Mouse (Mus musculus) neural tube, embryonic 15.5 days (tissue): ENCODE results near the gene Vat1l. TPM values are rescaled to one million over a fixed set of nuclear protein-coding genes. Genes with fewer than 3 reads are reported as not detected.

ENCODE experiments used
- ATAC-seq: fragments of 200-750 bp; cut with Nextera tagmentation; 2 replicates; pipeline ENCODE4 v1.8.0; 2017; ENCODE audit warnings: mild to moderate bottlenecking, moderate TSS enrichment, moderate library complexity; ENCODE audit not compliant: low FRiP score
- H3K27ac ChIP-seq: fragments of 300-500 bp; sonication (generic); replicated peaks from 2 replicates; pipeline ENCODE4 v1.5.1; 2015; ENCODE audit warnings: mild to moderate bottlenecking, inconsistent platforms
- H3K27me3 ChIP-seq: fragments of 300-500 bp; sonication (generic); replicated peaks from 2 replicates; pipeline ENCODE4 v1.6.1; 2015; ENCODE audit warnings: inconsistent platforms
- H3K36me3 ChIP-seq: fragments of 300-500 bp; sonication (generic); 2 replicates; pipeline ENCODE4 v1.6.1; 2015; ENCODE audit warnings: inconsistent platforms
- H3K4me1 ChIP-seq: fragments of 300-500 bp; sonication (generic); 2 replicates; pipeline ENCODE4 v1.6.1; 2015; ENCODE audit warnings: inconsistent platforms
- H3K4me2 ChIP-seq: fragments of 300-500 bp; sonication (generic); 2 replicates; pipeline ENCODE4 v1.6.1; 2015; ENCODE audit warnings: inconsistent platforms, mild to moderate bottlenecking, moderate library complexity
- H3K4me3 ChIP-seq: fragments of 300-500 bp; sonication (generic); replicated peaks from 2 replicates; pipeline ENCODE4 v1.5.1; 2015; ENCODE audit warnings: mild to moderate bottlenecking, inconsistent platforms
- H3K9ac ChIP-seq: fragments of 300-500 bp; sonication (generic); replicated peaks from 2 replicates; pipeline ENCODE4 v1.6.1; 2015; ENCODE audit warnings: mild to moderate bottlenecking, inconsistent platforms
- H3K9me3 ChIP-seq: fragments of 300-500 bp; sonication (generic); replicated peaks from 2 replicates; pipeline ENCODE4 v1.6.1; 2016; ENCODE audit warnings: inconsistent platforms
- WGBS: fragments of 180-500 bp; shearing (Covaris S2); methylation state at CpG from one replicate; pipeline ENCODE4 v1.1.7; 2015; ENCODE audit warnings: mixed read lengths; 5-methylcytosine and 5-hydroxymethylcytosine counted together
- polyA plus RNA-seq: library from polyadenylated mRNA; unstranded; fragments of >200 nt; fragmentation: Nextera tagmentation; extraction: Ambion mirVana; gene quantifications from 2 replicates; pipeline ENCODE4 v1.2.1, GENCODE M21; 2015

Vat1l gene
- polyA plus RNA-seq, 1 experiment from 2014 or later: 56.7 TPM

DNA sequence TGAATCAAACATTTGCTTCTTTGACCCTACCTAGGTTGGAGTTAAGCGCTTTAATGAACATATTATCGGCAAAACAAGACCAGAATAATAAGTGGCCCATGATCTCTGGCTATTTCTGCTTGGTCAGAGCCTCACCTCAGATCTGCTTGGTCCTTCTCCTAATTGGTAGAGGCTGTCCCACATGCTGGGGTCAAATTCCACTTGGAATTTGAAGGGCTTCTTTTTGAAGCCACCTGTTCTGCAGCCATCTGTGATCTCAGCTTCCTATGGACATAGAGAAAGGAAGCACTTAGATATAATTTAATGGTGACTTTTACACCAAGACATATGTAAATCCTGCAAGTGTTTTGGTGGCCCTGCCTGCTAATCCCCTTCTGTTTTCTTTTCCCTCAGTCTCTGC lies 16.6 kb downstream of the Vat1l start:
- Histone ChIP-seq H3K4me1 (no peaks in the 10 kb centered on the region), H3K36me3 (0 out of 2 replicates have a peak, but pooled peaks cover 5% of the 10 kb centered on the region), H3K9me3 (no peaks in the 10 kb centered on the region), H3K27me3 (no peaks in the 10 kb centered on the region), H3K27ac (no peak overlapping the region), H3K4me2 (no peak overlapping the region), H3K4me3 (no peak overlapping the region), H3K9ac (no peak overlapping the region)
- ATAC-seq: no peak
- 89% methylated on average over 2 of the region's 2 CpGs for WGBS

DNA sequence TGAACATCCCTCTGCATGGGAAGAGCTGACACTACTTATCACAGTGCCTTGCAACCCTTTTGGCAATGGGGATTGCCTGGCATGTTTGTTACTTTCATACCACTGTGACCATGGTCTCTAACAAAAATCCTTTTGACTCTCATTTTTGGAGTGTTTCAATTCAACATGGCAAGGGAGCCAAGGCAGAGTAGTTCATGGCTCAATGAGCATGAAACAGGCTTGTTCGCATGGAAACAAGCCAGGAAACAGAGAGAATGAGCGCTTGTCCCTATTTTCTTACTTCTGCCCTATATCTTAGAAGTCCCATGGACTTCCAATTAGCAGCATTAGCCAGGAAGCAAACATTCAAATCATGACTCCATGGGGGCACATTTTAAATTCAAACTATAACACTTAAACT lies 18.6 kb downstream of the Vat1l start:
- no peak for ATAC-seq

GRCm38 (mm10) chr8:114251321-114252065 lies 46.1 kb downstream of the Vat1l start:
- Histone ChIP-seq H3K4me2 (no peak overlapping the region), H3K9ac (no peak overlapping the region), H3K4me3 (no peak overlapping the region), H3K4me1 (no peaks in the 10 kb centered on the region), H3K36me3 (no peaks in the 10 kb centered on the region), H3K9me3 (no peaks in the 10 kb centered on the region), H3K27me3 (no peaks in the 10 kb centered on the region), H3K27ac (no peak overlapping the region)
- no peak for ATAC-seq
- WGBS: 91% methylated on average over 3 of the region's 3 CpGs

More for the DNA sequence above, 18.6 kb downstream of the Vat1l start:
- H3K4me3 ChIP-seq: no peak overlapping the region
- 77% methylated on average over 2 of the region's 2 CpGs for WGBS
- no peak overlapping the region for H3K4me2 ChIP-seq
- no peak overlapping the region for H3K9ac ChIP-seq
- H3K4me1 ChIP-seq: peaks cover under 1% of the 10 kb centered on the region; the same call in 1 of the 2 replicates
- no peaks in the 10 kb centered on the region for H3K9me3 ChIP-seq
- no peaks in the 10 kb centered on the region for H3K27me3 ChIP-seq
- no peak overlapping the region for H3K27ac ChIP-seq
- 0 out of 2 replicates have a peak, but pooled peaks cover 5% of the 10 kb centered on the region for H3K36me3 ChIP-seq

- peaks cover 17% of the 10 kb centered on the region for H3K4me1 ChIP-seq
- H3K9ac ChIP-seq: no peak overlapping the region
- 0 out of 2 replicates have a peak overlapping the region, but pooled peaks have one; percentile 37 for H3K27ac ChIP-seq
- H3K4me3 ChIP-seq: no peak overlapping the region
- 55% methylated on average over 4 of the region's 4 CpGs for WGBS
- no peaks in the 10 kb centered on the region for H3K27me3 ChIP-seq
- H3K36me3 ChIP-seq: no peaks in the 10 kb centered on the region
- 0 out of 2 replicates have a peak, but pooled peaks have one; percentile 31 for ATAC-seq
- no peak overlapping the region for H3K4me2 ChIP-seq
- no peaks in the 10 kb centered on the region for H3K9me3 ChIP-seq
Observed at GRCm38 (mm10) chr8:114258685-114259084, 53.3 kb downstream of the Vat1l start.

- Histone ChIP-seq H3K9me3 (no peaks in the 10 kb centered on the region), H3K4me2 (no peak overlapping the region), H3K27me3 (no peaks in the 10 kb centered on the region), H3K4me1 (peaks cover 17% of the 10 kb centered on the region), H3K36me3 (no peaks in the 10 kb centered on the region), H3K27ac (0 out of 2 replicates have a peak overlapping the region, but pooled peaks have one; percentile 23), H3K4me3 (no peak overlapping the region), H3K9ac (no peak overlapping the region)
- 56% methylated on average over 5 of the region's 5 CpGs for WGBS
- ATAC-seq: no peak
Observed at GRCm38 (mm10) chr8:114259713-114260355, 54.4 kb downstream of the Vat1l start.

DNA sequence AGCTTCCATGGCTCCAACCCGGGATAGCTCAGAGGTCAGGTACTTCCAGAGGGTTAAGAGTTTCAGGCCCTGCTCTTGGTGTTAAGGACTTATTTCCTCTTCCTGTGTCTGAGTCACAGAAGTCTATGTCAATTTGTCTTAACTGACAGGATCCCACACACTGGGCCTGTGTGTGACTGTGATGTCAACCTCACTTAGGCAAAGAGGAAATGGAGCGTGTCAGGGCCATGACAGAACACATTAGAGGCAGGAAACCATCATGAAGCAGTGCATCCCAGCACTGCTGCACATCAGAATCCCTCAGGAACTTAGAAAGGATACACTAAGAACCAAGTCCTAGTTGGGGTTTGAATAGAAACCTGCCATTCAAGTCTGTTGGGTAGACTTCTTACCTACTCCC lies 56.9 kb downstream of the Vat1l start:
- Histone ChIP-seq H3K4me1 (peaks cover 24% of the 10 kb centered on the region), H3K4me2 (no peak overlapping the region), H3K27me3 (no peaks in the 10 kb centered on the region), H3K9ac (no peak overlapping the region), H3K27ac (no peak overlapping the region), H3K9me3 (no peaks in the 10 kb centered on the region), H3K4me3 (no peak overlapping the region), H3K36me3 (no peaks in the 10 kb centered on the region)
- WGBS: 66% methylated on average over 2 of the region's 2 CpGs
- ATAC-seq: no peak

- WGBS: 74% methylated on average over 8 of the region's 8 CpGs
- Histone ChIP-seq H3K4me2 (no peak overlapping the region), H3K9ac (no peak overlapping the region), H3K36me3 (no peaks in the 10 kb centered on the region), H3K4me3 (no peak overlapping the region), H3K4me1 (peaks cover 4% of the 10 kb centered on the region), H3K27me3 (no peaks in the 10 kb centered on the region), H3K27ac (0 out of 2 replicates have a peak overlapping the region, but pooled peaks have one; percentile 13), H3K9me3 (no peaks in the 10 kb centered on the region)
- ATAC-seq: no peak
Observed at GRCm38 (mm10) chr8:114274558-114274957, 69.1 kb downstream of the Vat1l start.

DNA sequence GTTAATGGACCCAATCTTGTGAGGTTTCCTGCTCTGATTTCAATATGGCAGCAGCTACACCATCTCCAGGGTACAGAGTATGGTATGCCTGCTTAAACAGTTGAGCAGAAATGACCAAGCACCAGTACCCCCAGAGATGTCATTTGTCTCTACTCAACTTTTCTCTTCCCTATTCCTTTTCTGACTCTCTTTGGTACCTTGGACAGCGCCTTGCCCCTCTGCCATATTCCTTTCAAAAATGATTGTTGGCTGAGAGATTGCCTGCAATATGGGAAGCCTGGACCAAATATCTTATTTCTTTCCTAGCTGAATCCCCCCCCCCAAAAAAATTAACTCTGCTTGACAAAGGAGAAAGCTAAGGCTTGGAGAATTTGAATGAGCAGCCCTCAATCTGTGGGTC lies 75.7 kb downstream of the Vat1l start:
- Histone ChIP-seq H3K27me3 (no peaks in the 10 kb centered on the region), H3K9me3 (no peaks in the 10 kb centered on the region), H3K4me1 (peaks cover 4% of the 10 kb centered on the region; the same call in 1 of the 2 replicates), H3K27ac (no peak overlapping the region), H3K4me3 (no peak overlapping the region), H3K36me3 (peaks cover 5% of the 10 kb centered on the region; the same call in 1 of the 2 replicates), H3K9ac (no peak overlapping the region), H3K4me2 (no peak overlapping the region)
- 65% methylated on average over 1 of the region's 1 CpGs for WGBS
- no peak for ATAC-seq

- Histone ChIP-seq H3K9me3 (no peaks in the 10 kb centered on the region), H3K36me3 (no peaks in the 10 kb centered on the region), H3K9ac (no peak overlapping the region), H3K27me3 (no peaks in the 10 kb centered on the region), H3K4me2 (peak overlapping the region; percentile 13), H3K27ac (peak overlapping the region; percentile 81), H3K4me3 (no peak overlapping the region), H3K4me1 (peaks cover 31% of the 10 kb centered on the region)
- 23% methylated on average over 11 of the region's 11 CpGs for WGBS
- ATAC-seq: peak; percentile 64
Observed at GRCm38 (mm10) chr8:114294889-114295748, 89.7 kb downstream of the Vat1l start.

GRCm38 (mm10) chr8:114295749-114296067 lies 90.3 kb downstream of the Vat1l start:
- no peaks in the 10 kb centered on the region for H3K9me3 ChIP-seq
- 53% methylated on average over 3 of the region's 3 CpGs for WGBS
- no peak overlapping the region for H3K4me3 ChIP-seq
- ATAC-seq: no peak
- H3K9ac ChIP-seq: no peak overlapping the region
- H3K27ac ChIP-seq: peak overlapping the region; percentile 81
- no peaks in the 10 kb centered on the region for H3K36me3 ChIP-seq
- H3K27me3 ChIP-seq: no peaks in the 10 kb centered on the region
- peaks cover 37% of the 10 kb centered on the region for H3K4me1 ChIP-seq
- H3K4me2 ChIP-seq: no peak overlapping the region

- H3K27me3 ChIP-seq: no peaks in the 10 kb centered on the region
- H3K36me3 ChIP-seq: no peaks in the 10 kb centered on the region
- no peak overlapping the region for H3K27ac ChIP-seq
- H3K4me1 ChIP-seq: peaks cover 37% of the 10 kb centered on the region
- H3K4me2 ChIP-seq: no peak overlapping the region
- H3K4me3 ChIP-seq: no peak overlapping the region
- H3K9ac ChIP-seq: no peak overlapping the region
- no peaks in the 10 kb centered on the region for H3K9me3 ChIP-seq
- ATAC-seq: no peak
- WGBS: 15% methylated on average over 2 of the region's 2 CpGs
Observed at GRCm38 (mm10) chr8:114298253-114298652, 92.8 kb downstream of the Vat1l start.
